Mouse (Mus musculus): Measurements from ENCODE around the gene Serf2. TPM values are rescaled to one million over a fixed set of nuclear protein-coding genes. Genes with fewer than 3 reads are reported as not detected.

The Serf2 gene
- 393 and 478 TPM in 2 replicates for polyA plus RNA-seq (2015; fragmentation: Nextera tagmentation; extraction: Ambion mirVana)

DNA sequence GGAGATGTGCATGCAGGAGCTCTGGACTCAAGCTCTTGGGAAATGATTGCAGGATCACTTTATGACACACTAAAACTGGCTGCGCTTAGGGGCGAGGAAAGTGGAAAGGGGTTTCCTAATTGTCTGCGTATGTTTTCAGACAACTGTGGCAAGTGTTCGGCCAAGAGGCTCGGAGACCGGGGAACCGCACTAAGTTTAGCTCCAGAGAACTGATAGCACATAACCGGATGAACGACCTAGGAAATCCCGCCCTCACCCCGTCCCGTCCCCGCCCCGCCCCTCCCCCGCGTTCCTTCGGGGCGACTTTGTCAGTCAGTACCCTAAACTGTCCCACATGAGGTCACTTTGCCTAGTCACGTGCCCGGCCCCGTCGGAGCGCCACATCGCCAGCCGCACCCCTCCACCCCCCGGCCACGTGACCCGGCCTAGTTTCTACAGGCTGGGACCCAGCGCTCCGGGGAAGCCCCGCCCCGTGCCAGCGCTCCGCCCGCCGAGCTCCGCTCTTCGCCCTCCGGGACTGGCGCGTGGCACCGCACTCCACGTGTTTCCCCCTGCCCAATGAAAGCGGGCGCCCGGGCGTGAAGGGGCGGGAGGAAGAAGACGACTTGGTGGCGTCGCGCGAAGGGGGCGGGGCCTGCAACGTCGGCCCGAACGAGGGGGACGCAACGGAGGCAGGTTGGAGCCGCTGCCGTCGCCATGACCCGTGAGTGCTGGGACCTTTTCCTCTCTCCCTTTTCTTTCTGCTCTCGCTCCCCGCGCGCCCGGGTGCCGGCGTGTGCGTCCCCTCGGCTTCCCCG is at the start of gene Serf2:
Gene Serf2 (plus strand): TSS at position 457 of the 797 bp plus-strand sequence.
- Histone ChIP-seq H3K9ac (peak within 1 kb of the TSS; percentile 94), H3K4me1 (replicated peaks) (peaks cover 29% of the 10 kb centered on the region), H3K4me3 (peak within 1 kb of the TSS; percentile 97), H3K27me3 (peaks cover 4% of the 10 kb centered on the region; the same call in 1 of the 2 replicates), H3K36me3 (peaks cover 23% of the 10 kb centered on the region), H3K4me2 (peak within 1 kb of the TSS; percentile 76), H3K27ac (replicated peaks) (peak within 1 kb of the TSS; percentile 98), H3K9me3 (no peaks in the 10 kb centered on the region)
- peak; percentile 98 for ATAC-seq (ENCODE audit: low read depth)
- under 1% methylated on average over 73 of the region's 74 CpGs for WGBS

DNA sequence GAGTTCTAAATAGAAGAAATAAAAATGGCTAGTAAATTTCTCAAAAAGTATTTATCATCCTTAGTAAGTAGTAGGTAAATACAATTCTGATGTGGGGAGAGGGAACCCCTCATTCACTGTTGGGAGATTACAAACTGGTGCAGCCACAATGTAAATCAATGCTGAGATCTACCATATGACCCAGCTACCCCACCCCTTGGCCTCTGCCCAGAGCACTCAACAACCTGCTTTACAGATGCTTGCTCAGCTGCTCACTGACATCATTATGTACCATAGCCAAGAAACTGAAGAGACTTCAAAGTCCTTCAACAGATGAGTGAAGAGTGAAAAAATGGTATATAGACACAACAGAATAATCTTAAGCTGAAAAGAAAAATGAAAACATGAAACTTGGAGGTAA is 45.7 kb upstream of the Serf2 start:
- no peak for ATAC-seq (ENCODE audit: low read depth)
- Histone ChIP-seq H3K9ac (no peak overlapping the region), H3K4me2 (no peak overlapping the region), H3K4me3 (no peak overlapping the region), H3K36me3 (no peaks in the 10 kb centered on the region), H3K4me1 (replicated peaks) (no peaks in the 10 kb centered on the region), H3K27me3 (no peaks in the 10 kb centered on the region), H3K9me3 (no peaks in the 10 kb centered on the region), H3K27ac (replicated peaks) (no peak overlapping the region)

DNA sequence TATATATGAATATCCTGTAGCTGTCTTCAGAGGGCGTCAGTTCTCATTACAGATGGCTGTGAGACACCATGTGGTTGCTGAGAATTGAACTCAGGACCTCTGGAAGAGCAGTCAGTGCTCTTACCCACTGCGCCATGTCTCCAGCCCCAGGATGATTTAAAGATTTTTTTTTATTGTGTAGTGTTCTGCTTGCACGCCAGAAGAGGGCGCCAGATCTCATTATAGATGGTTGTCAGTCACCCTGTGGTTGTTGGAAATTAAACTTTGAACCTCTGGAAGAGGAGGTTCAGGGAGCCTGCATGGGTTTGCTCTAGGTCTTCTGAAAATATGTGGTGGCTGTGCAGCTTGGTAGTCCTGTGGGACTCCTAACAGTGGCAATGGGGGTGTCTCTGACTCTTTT is 40.8 kb upstream of the Serf2 start:
- no peak for ATAC-seq (ENCODE audit: low read depth)
- Histone ChIP-seq H3K4me2 (no peak overlapping the region), H3K9ac (no peak overlapping the region), H3K4me3 (no peak overlapping the region), H3K36me3 (no peaks in the 10 kb centered on the region), H3K27ac (replicated peaks) (no peak overlapping the region), H3K27me3 (no peaks in the 10 kb centered on the region), H3K9me3 (no peaks in the 10 kb centered on the region), H3K4me1 (replicated peaks) (peaks cover 13% of the 10 kb centered on the region)
- WGBS: 34% methylated on average over 4 of the region's 4 CpGs

DNA sequence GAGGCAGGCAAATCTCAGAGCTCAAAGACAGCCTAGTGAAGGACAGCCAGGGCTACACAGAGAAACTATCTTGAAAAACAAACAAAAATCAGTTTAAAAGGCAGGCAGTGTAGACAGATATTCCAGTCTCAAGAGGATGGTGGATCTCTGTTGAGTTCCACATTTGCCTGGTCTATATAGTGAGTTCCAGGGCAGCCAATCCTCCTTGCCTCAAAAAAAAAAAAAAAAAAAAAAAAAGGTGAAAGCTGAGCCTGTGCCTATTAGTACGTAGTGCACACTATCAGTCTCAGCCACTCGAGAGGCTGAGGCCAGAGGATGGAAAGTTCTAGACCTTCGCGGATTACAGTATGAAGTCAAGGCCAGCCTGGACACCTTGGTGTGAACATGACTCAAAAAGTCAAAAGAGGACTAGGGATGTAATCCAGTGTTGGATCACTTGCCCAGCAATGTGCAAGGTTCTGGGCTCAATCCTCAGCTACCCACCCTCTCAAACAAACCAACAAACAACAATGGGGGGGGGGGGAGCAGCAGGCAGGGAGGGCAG is 36.1 kb upstream of the Serf2 start:
- Histone ChIP-seq H3K27me3 (no peaks in the 10 kb centered on the region), H3K9me3 (no peaks in the 10 kb centered on the region), H3K9ac (peak overlapping the region; percentile 97), H3K36me3 (peaks cover 11% of the 10 kb centered on the region), H3K4me2 (peak overlapping the region; percentile 79), H3K27ac (replicated peaks) (peak overlapping the region; percentile 98), H3K4me3 (peak overlapping the region; percentile 99), H3K4me1 (replicated peaks) (peaks cover 49% of the 10 kb centered on the region)
- 8% methylated on average over 4 of the region's 4 CpGs for WGBS
- ATAC-seq (ENCODE audit: low read depth): no peak

DNA sequence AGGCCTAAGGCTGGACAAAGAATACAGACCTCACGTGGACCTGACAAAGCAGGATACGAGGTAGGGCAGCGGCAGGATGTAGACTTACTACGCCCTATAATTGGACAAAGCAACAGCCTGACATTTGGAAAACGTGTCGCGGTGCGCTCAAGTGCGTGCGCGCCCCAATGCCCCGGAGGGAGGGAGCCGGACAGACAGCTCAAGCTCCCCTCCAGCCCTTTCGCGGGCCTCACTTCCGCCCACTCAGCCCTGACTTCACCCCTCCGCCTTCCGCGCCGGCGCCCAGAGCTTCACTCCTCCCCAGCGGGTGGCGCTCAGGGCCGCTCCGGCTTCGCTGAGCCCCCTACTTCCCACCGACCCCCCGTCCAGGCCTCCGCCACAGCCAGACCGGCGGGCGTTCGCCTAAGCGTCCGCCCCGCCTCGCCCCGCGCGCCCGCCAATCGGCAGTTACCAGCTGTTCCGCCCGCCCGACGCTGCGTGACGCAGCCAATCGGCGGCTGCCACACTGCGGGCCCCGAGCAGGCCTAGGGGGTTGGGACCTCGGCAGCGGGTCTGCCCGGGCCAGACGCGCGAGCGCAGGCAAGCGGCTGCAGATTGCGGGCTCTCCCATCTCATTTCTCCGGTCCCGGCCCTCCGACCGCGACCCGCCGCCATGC is 35.5 kb upstream of the Serf2 start, which contains the start of the genes Pdia3 and Catsper2:
Gene Pdia3 (plus strand): TSS at position 389 of the 656 bp plus-strand sequence.
Gene Catsper2 (minus strand): TSS at position 406 of the 656 bp plus-strand sequence.
- peaks cover 53% of the 10 kb centered on the region for H3K4me1 ChIP-seq (replicated peaks)
- WGBS: under 1% methylated on average over 66 of the region's 68 CpGs
- peak; percentile 99 for ATAC-seq (ENCODE audit: low read depth)

DNA sequence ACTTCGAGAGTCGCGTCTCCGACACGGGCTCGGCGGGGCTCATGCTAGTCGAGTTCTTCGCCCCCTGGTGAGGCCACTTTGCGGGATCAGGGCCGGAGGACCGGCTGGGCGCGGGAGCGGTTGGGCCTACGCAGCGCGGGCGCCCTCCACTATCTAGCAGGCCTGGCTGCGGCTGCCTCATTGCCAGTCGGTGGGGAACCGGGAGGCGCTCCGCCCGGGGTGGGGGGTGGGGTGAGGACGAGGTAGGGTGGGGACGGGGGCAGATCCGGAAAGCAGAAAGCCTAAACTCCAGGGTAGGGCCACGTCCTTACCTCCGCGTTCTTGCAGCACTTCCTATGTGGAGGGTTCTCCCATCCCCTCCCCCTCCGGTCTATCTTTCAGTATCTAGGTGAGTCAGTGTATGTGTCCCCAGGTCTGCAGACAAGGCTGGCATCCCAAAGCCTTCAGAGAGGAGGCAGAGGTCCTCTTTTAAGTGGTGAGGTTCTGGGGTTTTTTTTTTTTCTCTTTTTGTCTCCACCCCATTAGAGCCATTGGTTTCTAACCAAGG is 34.8 kb upstream of the Serf2 start:
- peak overlapping the region; percentile 98 for H3K27ac ChIP-seq (replicated peaks)
- H3K27me3 ChIP-seq: no peaks in the 10 kb centered on the region
- H3K9ac ChIP-seq: peak overlapping the region; percentile 97
- WGBS: under 1% methylated on average over 32 of the region's 32 CpGs
- peak overlapping the region; percentile 99 for H3K4me3 ChIP-seq
- peaks cover 23% of the 10 kb centered on the region for H3K36me3 ChIP-seq
- peaks cover 60% of the 10 kb centered on the region for H3K4me1 ChIP-seq (replicated peaks)
- H3K4me2 ChIP-seq: peak overlapping the region; percentile 79
- peak; percentile 60 for ATAC-seq (ENCODE audit: low read depth)
- no peaks in the 10 kb centered on the region for H3K9me3 ChIP-seq

More for the DNA sequence above, 35.5 kb upstream of the Serf2 start, which contains the start of the genes Pdia3 and Catsper2:
- peak within 1 kb of the TSS; percentile 99 for H3K4me3 ChIP-seq
- H3K4me2 ChIP-seq: peak within 1 kb of the TSS; percentile 79
- H3K27ac ChIP-seq (replicated peaks): peak within 1 kb of the TSS; percentile 98
- H3K9ac ChIP-seq: peak within 1 kb of the TSS; percentile 97
- peaks cover 17% of the 10 kb centered on the region for H3K36me3 ChIP-seq
- no peaks in the 10 kb centered on the region for H3K27me3 ChIP-seq
- H3K9me3 ChIP-seq: no peaks in the 10 kb centered on the region

DNA sequence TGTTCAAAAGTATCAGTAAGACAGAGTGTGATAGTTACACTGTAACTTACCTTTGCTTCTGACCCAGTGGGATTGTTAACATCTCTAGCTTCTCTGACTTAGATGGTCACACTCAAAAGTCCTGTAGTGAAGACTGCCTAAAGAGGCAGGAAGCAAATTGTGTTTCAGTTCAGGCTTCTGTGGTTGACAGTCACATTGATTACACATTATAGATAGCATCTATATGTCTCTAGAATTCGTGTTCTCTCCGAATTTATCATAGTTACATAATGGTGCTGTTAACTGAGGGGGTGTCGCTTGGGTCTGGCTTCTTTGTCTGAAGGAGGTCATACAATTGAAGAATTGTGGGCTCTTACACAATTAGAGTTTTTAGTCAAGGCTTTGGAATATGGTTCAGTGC is 33.9 kb upstream of the Serf2 start:
- H3K4me2 ChIP-seq: peak overlapping the region; percentile 79
- 35% methylated on average over 3 of the region's 3 CpGs for WGBS
- peak overlapping the region; percentile 99 for H3K4me3 ChIP-seq
- H3K27ac ChIP-seq (replicated peaks): no peak overlapping the region
- H3K36me3 ChIP-seq: peaks cover 23% of the 10 kb centered on the region
- no peaks in the 10 kb centered on the region for H3K27me3 ChIP-seq
- no peak for ATAC-seq (ENCODE audit: low read depth)
- peak overlapping the region; percentile 97 for H3K9ac ChIP-seq
- peaks cover 60% of the 10 kb centered on the region for H3K4me1 ChIP-seq (replicated peaks)
- H3K9me3 ChIP-seq: no peaks in the 10 kb centered on the region

DNA sequence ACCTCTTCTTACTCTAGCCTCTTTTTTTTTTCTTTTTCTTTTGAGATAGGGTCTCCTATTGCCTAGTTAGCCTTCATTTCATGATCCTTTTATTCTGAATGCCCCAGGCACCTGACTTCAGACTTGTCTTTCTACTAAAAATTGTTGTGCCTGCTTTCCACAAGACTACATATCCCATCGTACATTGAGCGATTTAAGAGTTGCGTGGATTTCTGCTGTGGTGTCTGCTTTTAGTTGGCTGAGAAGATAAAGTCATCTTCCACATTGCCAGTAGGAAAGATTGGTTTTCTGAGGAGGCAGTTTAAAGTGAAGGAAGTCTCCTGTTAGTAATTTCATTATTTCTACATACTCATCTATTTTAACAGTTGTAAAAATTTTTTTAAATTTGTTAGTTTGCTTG is 33.4 kb upstream of the Serf2 start:
- no peak for ATAC-seq (ENCODE audit: low read depth)
- WGBS: 89% methylated on average over 3 of the region's 3 CpGs
- Histone ChIP-seq H3K9me3 (no peaks in the 10 kb centered on the region), H3K27me3 (no peaks in the 10 kb centered on the region), H3K36me3 (peaks cover 25% of the 10 kb centered on the region), H3K4me1 (replicated peaks) (peaks cover 60% of the 10 kb centered on the region), H3K4me3 (peak overlapping the region; percentile 99), H3K9ac (peak overlapping the region; percentile 97), H3K27ac (replicated peaks) (no peak overlapping the region), H3K4me2 (peak overlapping the region; percentile 79)

DNA sequence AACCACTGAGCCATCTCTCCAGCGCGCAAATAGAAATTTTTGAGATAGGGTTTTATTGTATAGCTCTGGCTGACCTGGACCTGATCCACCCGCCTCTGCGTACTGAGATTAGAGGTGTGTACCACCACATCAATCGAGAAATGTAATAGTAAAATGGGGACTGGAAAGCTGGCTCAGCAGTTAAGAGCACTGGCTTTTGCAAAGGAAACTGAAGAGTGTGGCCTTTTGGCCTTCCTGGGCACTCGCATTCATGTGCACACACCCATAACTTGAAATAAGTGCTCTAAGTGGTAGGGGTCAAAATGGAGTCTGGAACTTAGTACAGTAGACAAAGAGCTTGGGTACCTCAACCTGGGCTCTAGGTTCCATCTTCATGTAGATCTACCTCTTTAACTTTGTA is 32.6 kb upstream of the Serf2 start:
- WGBS: 91% methylated on average over 6 of the region's 6 CpGs
- Histone ChIP-seq H3K9ac (no peak overlapping the region), H3K9me3 (no peaks in the 10 kb centered on the region), H3K27me3 (no peaks in the 10 kb centered on the region), H3K4me1 (replicated peaks) (peaks cover 60% of the 10 kb centered on the region), H3K4me2 (peak overlapping the region; percentile 79), H3K4me3 (0 out of 2 replicates have a peak overlapping the region, but pooled peaks have one; percentile 2), H3K27ac (replicated peaks) (no peak overlapping the region), H3K36me3 (peaks cover 27% of the 10 kb centered on the region)
- ATAC-seq (ENCODE audit: low read depth): no peak

DNA sequence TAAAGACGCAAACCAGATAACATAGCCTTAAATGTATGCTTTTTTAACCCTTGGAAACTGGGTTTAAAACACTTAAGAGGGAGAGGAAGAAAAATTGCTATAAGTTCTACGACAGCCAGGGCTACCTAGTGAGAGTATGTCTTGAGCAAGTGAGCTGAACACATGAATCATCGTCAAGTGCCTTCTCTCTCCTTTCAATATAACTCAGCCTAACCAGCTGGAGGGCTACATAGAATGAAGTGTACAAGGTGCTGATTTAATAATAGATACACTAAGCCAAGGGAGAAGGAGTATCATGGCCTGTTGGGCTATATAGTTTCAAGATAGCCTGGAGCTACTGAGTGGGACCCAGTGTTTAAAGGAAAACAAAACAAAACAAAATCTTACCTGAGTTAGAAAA is 30.5 kb upstream of the Serf2 start:
- ATAC-seq (ENCODE audit: low read depth): no peak
- H3K4me1 ChIP-seq (replicated peaks): peaks cover 46% of the 10 kb centered on the region
- WGBS: 87% methylated on average over 3 of the region's 3 CpGs
- no peak overlapping the region for H3K4me2 ChIP-seq
- H3K4me3 ChIP-seq: no peak overlapping the region
- H3K9me3 ChIP-seq: no peaks in the 10 kb centered on the region
- no peak overlapping the region for H3K27ac ChIP-seq (replicated peaks)
- H3K36me3 ChIP-seq: peaks cover 47% of the 10 kb centered on the region
- H3K27me3 ChIP-seq: no peaks in the 10 kb centered on the region
- H3K9ac ChIP-seq: no peak overlapping the region

DNA sequence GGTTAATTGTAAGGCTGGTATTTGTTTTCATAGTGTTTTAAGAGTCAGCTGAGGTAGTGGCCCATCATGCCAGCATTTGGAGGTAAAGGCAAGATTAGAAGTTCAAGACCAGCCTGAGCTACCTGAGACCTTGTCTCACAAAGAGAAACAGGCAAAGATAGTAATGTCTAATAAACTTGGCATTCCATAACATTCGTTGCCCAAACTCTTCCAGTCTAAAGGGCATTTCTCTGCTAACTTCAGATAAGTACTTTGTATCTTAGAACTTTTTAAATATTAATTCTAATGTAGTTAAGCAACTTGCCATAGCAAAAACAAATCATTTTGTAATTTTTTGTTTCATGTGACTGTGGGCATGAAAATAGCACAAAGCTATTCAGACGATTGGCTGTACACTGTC is 25.8 kb upstream of the Serf2 start:
- H3K27ac ChIP-seq (replicated peaks): no peak overlapping the region
- H3K27me3 ChIP-seq: no peaks in the 10 kb centered on the region
- no peak overlapping the region for H3K4me3 ChIP-seq
- H3K36me3 ChIP-seq: peaks cover 72% of the 10 kb centered on the region
- ATAC-seq (ENCODE audit: low read depth): no peak
- 96% methylated on average over 2 of the region's 2 CpGs for whole genome bisulfite sequencing
- peaks cover 9% of the 10 kb centered on the region for H3K4me1 ChIP-seq (replicated peaks)
- no peak overlapping the region for H3K4me2 ChIP-seq
- no peaks in the 10 kb centered on the region for H3K9me3 ChIP-seq
- H3K9ac ChIP-seq: no peak overlapping the region

DNA sequence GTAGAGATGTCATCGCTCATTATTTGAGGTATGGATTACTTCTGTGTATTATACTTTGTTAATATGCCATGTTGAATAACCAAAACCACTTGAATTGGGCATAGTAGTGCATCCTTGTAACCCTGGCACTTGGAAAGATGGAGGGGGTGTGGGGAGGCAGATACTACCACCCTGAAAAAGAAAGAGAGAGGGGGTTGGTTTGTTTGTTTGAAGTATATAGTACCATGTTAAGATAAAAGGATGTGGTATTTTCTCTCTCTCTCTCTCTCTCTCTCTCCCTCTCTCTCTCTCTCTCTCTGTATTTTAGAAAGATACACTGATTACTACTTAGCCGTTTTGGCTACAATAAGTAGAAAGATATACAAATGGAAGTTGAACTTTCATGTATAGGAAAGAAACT is 23.1 kb upstream of the Serf2 start:
- Histone ChIP-seq H3K4me3 (no peak overlapping the region), H3K9ac (no peak overlapping the region), H3K27ac (replicated peaks) (no peak overlapping the region), H3K27me3 (no peaks in the 10 kb centered on the region), H3K9me3 (no peaks in the 10 kb centered on the region), H3K4me2 (no peak overlapping the region), H3K36me3 (peaks cover 85% of the 10 kb centered on the region), H3K4me1 (replicated peaks) (no peaks in the 10 kb centered on the region)
- ATAC-seq (ENCODE audit: low read depth): no peak
- WGBS: 93% methylated on average over 2 of the region's 2 CpGs

Data from neural tube, embryonic 13.5 days (tissue).